Mouse (Mus musculus): ENCODE data around the gene Hoxd11. TPM values are rescaled to one million over a fixed set of nuclear protein-coding genes. Genes with fewer than 3 reads are reported as not detected.

Gene Hoxd11
- polyA plus RNA-seq, 1 experiment = not detected

DNA sequence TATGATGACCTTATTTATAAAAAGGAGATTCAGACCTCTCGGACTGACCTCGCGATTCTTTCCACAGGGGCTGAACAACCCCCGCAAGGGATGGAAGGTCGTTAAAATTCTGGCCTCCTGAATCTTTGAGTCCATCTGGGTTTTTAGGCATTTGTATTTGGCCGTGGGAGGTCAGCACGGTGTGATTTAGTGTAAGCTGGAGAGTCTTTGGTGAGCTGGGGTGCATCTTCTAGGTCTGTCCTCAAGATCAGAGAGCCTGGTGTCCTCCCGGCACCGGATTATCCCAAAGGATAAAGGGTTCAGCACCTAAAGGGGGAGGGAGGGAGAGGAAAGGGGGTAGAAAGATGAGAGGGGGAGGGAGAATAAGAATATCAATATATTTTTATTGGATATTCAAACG is 24.0 kb downstream of the Hoxd11 start:
- Histone ChIP-seq H3K27me3 (ENCODE audit: control insufficient read depth, insufficient read depth, low read length, poor library complexity, severe bottlenecking) (peaks cover 60% of the 10 kb centered on the region), H3K36me3 (ENCODE audit: control insufficient read depth, insufficient read depth, low read length, poor library complexity, severe bottlenecking) (no peaks in the 10 kb centered on the region), H3K9ac (ENCODE audit: low read depth, poor library complexity, severe bottlenecking) (no peak overlapping the region), H3K4me3 (ENCODE audit: low read depth, low read length) (no peak overlapping the region), H3K9me3 (replicated peaks; ENCODE audit: control insufficient read depth, insufficient read depth, low read length, poor library complexity, severe bottlenecking) (no peaks in the 10 kb centered on the region), H3K27ac (ENCODE audit: insufficient read depth, low read length) (no peak overlapping the region), H3K4me1 (ENCODE audit: control insufficient read depth, insufficient read depth, low read length) (no peaks in the 10 kb centered on the region)
- no peak for TF ChIP-seq POLR2A (IDR thresholded peaks at IDR 0.05; ENCODE audit: insufficient read depth, low read length)
- TF ChIP-seq EP300 (IDR thresholded peaks at IDR 0.05; ENCODE audit: insufficient read depth, low read depth, low read length) = no peak
- TF ChIP-seq CTCF (IDR thresholded peaks at IDR 0.05; ENCODE audit: low read depth, low read length) = no peak

DNA sequence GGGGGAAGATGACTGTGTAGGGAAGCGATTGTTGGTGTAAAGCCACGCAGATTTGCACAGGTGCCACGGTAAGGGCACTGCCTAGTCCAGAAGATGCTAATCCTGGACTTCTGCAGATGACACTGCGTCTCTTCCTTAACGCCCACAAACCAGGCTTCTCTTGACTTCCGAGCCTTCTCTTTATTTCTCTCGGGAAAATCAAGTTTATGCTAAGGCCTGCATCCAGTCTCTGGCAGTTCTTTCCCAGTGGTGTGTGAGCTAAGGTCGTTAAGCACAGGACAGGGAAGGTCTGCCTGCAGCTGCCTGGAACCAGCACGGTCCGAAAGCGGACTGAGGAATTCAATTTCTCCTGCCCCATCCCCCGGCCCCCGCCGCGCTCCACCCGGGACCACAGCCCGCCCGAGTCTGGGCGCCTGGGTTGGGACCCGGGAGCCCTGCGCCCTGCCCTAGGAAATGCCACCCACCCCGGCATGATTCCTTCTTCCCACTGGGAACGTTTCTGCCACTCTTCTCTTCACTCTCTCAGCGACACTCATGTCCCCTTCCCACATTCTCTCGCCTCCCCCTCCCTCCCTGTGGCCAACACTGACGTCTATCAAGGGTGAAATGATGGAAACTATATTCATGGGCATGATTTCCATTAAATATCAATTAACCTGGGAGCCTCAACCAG is 24.5 kb downstream of the Hoxd11 start:
- Histone ChIP-seq H3K27me3 (ENCODE audit: control insufficient read depth, insufficient read depth, low read length, poor library complexity, severe bottlenecking) (peaks cover 59% of the 10 kb centered on the region), H3K4me3 (ENCODE audit: low read depth, low read length) (no peak overlapping the region), H3K27ac (ENCODE audit: insufficient read depth, low read length) (no peak overlapping the region)

DNA sequence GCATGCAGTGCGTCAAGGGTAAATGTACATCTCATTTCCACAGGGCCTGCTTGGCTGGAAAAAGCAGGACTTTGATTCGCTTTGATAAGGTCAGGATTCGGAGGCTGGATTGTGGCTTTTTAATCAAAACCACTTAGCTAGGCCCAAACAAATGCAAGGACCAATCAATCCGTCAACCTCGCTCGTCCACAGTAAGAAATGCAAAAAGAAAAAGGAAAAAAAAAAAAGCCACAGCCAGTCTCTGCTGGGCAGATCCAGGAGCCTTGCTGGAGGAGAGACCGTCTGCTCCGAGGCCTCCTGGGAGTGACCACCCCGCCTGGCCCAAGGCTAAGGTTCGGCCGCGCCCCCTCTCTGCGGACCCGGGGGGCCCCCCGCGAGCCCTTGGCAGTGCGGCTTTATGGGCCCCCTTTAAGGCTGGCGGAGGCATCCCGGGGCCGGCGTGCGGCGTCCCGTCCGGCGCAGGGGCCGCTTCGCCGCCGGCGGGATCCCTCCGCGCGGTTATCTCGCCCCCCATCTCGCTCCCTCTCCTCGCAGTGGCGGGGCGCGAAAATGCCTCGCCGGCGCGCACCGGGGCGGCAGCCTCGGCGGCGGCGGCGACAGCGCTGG is 25.1 kb downstream of the Hoxd11 start, which contains the start of gene Hoxd8:
Gene Hoxd8, plus strand, starts transcription at position 223 of the 606 bp plus-strand sequence.
- H3K27me3 ChIP-seq (ENCODE audit: control insufficient read depth, insufficient read depth, low read length, poor library complexity, severe bottlenecking) = peaks cover 56% of the 10 kb centered on the region
- no peaks in the 10 kb centered on the region for H3K4me1 ChIP-seq (ENCODE audit: control insufficient read depth, insufficient read depth, low read length)

More for the DNA sequence above, 24.5 kb downstream of the Hoxd11 start:
- Histone ChIP-seq H3K36me3 (ENCODE audit: control insufficient read depth, insufficient read depth, low read length, poor library complexity, severe bottlenecking) (no peaks in the 10 kb centered on the region), H3K9ac (ENCODE audit: low read depth, poor library complexity, severe bottlenecking) (no peak overlapping the region), H3K9me3 (replicated peaks; ENCODE audit: control insufficient read depth, insufficient read depth, low read length, poor library complexity, severe bottlenecking) (no peaks in the 10 kb centered on the region), H3K4me1 (ENCODE audit: control insufficient read depth, insufficient read depth, low read length) (no peaks in the 10 kb centered on the region)
- TF ChIP-seq POLR2A (IDR thresholded peaks at IDR 0.05; ENCODE audit: insufficient read depth, low read length) (no peak), CTCF (IDR thresholded peaks at IDR 0.05; ENCODE audit: low read depth, low read length) (no peak)

DNA sequence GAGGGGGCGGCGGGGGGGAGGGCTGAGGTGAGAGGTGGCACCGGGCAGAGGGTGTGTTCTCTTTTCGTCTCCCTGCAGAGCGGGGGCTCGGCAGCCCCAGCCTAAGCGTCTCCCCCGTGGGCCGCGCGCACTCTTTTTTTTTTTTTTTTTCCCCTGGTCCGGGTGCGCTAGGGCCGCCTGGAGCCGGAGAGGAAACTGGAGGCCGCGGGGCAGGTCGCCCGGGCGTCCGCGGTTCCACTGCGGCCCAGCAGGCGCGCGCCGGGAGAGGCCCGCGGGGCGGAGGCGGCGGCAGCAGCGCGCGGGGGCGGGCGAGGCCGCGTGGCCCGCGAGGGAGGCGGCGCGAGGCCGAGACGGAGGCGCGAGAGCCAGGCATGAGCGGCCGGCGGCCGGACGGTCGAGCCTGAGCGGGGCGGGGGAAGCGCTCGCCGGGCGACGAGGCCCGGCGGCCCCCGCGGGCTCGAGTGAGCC is 25.7 kb downstream of the Hoxd11 start:
- no peak for TF ChIP-seq POLR2A (IDR thresholded peaks at IDR 0.05; ENCODE audit: insufficient read depth, low read length)
- TF ChIP-seq CTCF (IDR thresholded peaks at IDR 0.05; ENCODE audit: low read depth, low read length) = no peak
- TF ChIP-seq EP300 (IDR thresholded peaks at IDR 0.05; ENCODE audit: insufficient read depth, low read depth, low read length) = no peak
- Histone ChIP-seq H3K4me3 (ENCODE audit: low read depth, low read length) (peak overlapping the region; percentile 61), H3K27me3 (ENCODE audit: control insufficient read depth, insufficient read depth, low read length, poor library complexity, severe bottlenecking) (peaks cover 55% of the 10 kb centered on the region), H3K36me3 (ENCODE audit: control insufficient read depth, insufficient read depth, low read length, poor library complexity, severe bottlenecking) (no peaks in the 10 kb centered on the region), H3K4me1 (ENCODE audit: control insufficient read depth, insufficient read depth, low read length) (no peaks in the 10 kb centered on the region), H3K27ac (ENCODE audit: insufficient read depth, low read length) (no peak overlapping the region), H3K9ac (ENCODE audit: low read depth, poor library complexity, severe bottlenecking) (peak overlapping the region; percentile 97), H3K9me3 (replicated peaks; ENCODE audit: control insufficient read depth, insufficient read depth, low read length, poor library complexity, severe bottlenecking) (no peaks in the 10 kb centered on the region)

More for the DNA sequence above, 25.1 kb downstream of the Hoxd11 start, which contains the start of gene Hoxd8:
- peak within 1 kb of the TSS; percentile 61 for H3K4me3 ChIP-seq (ENCODE audit: low read depth, low read length)
- TF ChIP-seq CTCF (IDR thresholded peaks at IDR 0.05; ENCODE audit: low read depth, low read length) = no peak
- TF ChIP-seq EP300 (IDR thresholded peaks at IDR 0.05; ENCODE audit: insufficient read depth, low read depth, low read length) = no peak
- TF ChIP-seq POLR2A (IDR thresholded peaks at IDR 0.05; ENCODE audit: insufficient read depth, low read length) = no peak
- H3K9ac ChIP-seq (ENCODE audit: low read depth, poor library complexity, severe bottlenecking) = peak within 1 kb of the TSS; percentile 97
- no peaks in the 10 kb centered on the region for H3K9me3 ChIP-seq (replicated peaks; ENCODE audit: control insufficient read depth, insufficient read depth, low read length, poor library complexity, severe bottlenecking)
- H3K36me3 ChIP-seq (ENCODE audit: control insufficient read depth, insufficient read depth, low read length, poor library complexity, severe bottlenecking) = no peaks in the 10 kb centered on the region
- H3K27ac ChIP-seq (ENCODE audit: insufficient read depth, low read length) = no peak within 1 kb of the TSS

DNA sequence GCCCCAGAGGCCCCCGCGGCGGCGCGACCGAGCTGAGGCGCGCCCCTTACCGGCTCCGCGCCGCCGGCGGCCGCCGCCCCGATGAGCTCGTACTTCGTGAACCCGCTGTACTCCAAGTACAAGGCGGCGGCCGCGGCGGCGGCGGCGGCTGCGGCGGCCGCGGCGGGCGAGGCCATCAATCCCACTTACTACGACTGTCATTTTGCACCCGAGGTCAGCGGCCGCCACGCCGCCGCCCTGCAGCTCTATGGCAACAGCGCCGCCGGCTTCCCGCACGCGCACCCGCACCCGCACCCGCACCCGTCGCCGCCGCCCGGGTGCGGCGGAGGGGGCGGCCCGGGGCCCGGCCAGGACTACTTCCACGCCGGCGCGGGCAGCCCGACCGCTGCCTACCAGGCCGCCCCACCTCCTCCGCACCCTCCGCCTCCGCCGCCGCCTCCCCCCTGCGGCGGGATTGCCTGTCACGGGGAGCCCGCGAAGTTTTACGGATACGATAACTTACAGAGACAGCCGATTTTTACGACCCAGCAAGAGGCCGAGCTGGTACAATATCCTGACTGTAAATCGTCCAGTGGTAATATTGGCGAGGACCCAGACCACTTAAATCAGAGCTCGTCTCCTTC is 26.2 kb downstream of the Hoxd11 start:
- TF ChIP-seq POLR2A (IDR thresholded peaks at IDR 0.05; ENCODE audit: insufficient read depth, low read length) (no peak), EP300 (IDR thresholded peaks at IDR 0.05; ENCODE audit: insufficient read depth, low read depth, low read length) (no peak), CTCF (IDR thresholded peaks at IDR 0.05; ENCODE audit: low read depth, low read length) (no peak)
- peaks cover 58% of the 10 kb centered on the region for H3K27me3 ChIP-seq (ENCODE audit: control insufficient read depth, insufficient read depth, low read length, poor library complexity, severe bottlenecking)
- H3K9ac ChIP-seq (ENCODE audit: low read depth, poor library complexity, severe bottlenecking) = peak overlapping the region; percentile 97
- H3K36me3 ChIP-seq (ENCODE audit: control insufficient read depth, insufficient read depth, low read length, poor library complexity, severe bottlenecking) = no peaks in the 10 kb centered on the region
- H3K27ac ChIP-seq (ENCODE audit: insufficient read depth, low read length) = no peak overlapping the region
- H3K4me3 ChIP-seq (ENCODE audit: low read depth, low read length) = peak overlapping the region; percentile 55; the same call in 1 of the 2 replicates
- H3K4me1 ChIP-seq (ENCODE audit: control insufficient read depth, insufficient read depth, low read length) = no peaks in the 10 kb centered on the region
- no peaks in the 10 kb centered on the region for H3K9me3 ChIP-seq (replicated peaks; ENCODE audit: control insufficient read depth, insufficient read depth, low read length, poor library complexity, severe bottlenecking)
